Mouse (Mus musculus) embryonic fibroblast, embryonic 13.5 days (primary cell): ENCODE data around the gene Qrfp.

ENCODE experiments used
- CTCF ChIP-seq: IDR thresholded peaks from 2 replicates; pipeline ENCODE4 v1.5.1; 2011; ENCODE audit warnings: mild to moderate bottlenecking, control low read depth, low read length, moderate library complexity, borderline replicate concordance; ENCODE audit not compliant: insufficient read depth
- POLR2A ChIP-seq: IDR thresholded peaks from 2 replicates; pipeline ENCODE4 v1.6.1; 2011; ENCODE audit warnings: low read depth, mild to moderate bottlenecking, control low read depth, low read length, moderate library complexity

DNA sequence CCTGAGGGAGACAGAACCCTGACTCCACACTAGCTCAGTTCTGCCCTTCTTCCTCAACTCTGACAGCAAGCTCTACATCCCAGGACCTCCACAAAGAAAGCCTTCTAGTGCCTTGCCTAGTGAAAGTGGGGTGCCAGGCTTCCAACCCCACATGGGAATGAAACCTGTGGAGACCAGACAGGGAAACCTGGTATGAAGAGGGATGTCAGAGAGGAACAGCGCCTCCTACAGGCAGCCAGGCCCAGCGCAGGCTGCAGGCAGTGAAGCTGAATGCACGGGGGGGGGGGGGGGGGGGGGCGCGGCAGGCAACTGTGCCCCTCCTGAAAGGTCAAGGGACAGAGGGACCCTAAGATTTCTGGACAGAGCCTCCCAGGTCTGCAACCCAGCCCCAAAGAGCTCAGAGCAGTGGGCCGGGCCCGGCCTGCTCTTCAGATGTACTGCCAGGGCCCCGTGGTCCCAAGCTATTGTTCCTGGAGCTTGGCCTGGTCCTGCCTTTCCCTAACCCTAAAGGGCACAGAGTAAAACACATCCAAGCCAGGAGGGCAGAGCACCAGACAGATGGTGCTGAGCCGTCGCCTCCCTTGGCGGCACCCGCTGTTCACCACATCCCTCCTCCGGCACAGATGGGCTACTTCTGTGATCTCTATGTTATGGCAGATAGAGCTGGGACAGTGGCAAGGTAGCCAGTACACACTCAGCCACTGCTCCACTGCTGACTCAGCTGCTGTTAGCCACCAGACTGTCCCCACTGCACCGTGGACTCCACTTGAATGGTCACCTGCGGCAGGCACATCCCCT lies 13.8 kb upstream of the Qrfp start:
- TF ChIP-seq POLR2A = no peak
- TF ChIP-seq CTCF = peak; percentile 69; the same call in 1 of the 2 replicates
